Mouse (Mus musculus) stomach, embryonic 14.5 days (tissue): ENCODE results near the gene Rusc2. TPM values are rescaled to one million over a fixed set of nuclear protein-coding genes. Genes with fewer than 3 reads are reported as not detected.

Source experiments
- ATAC-seq: fragments of 200-750 bp; cut with Nextera tagmentation; 2 replicates; pipeline ENCODE4 v1.8.0; 2017; ENCODE audit warnings: low read depth, moderate TSS enrichment; ENCODE audit not compliant: insufficient number of reproducible peaks, insufficient read depth, low FRiP score
- H3K27ac ChIP-seq: fragments of 300-500 bp; sonication (generic); 2 replicates; pipeline ENCODE4 v1.5.1; 2014; ENCODE audit warnings: mild to moderate bottlenecking, low read length, moderate library complexity, mixed read lengths
- H3K27me3 ChIP-seq: fragments of 300-500 bp; sonication (generic); 2 replicates; pipeline ENCODE4 v1.6.1; 2014; ENCODE audit warnings: low read length, control low read depth, mixed read lengths; ENCODE audit not compliant: control insufficient read depth, insufficient read depth
- H3K36me3 ChIP-seq: fragments of 300-500 bp; sonication (generic); 2 replicates; pipeline ENCODE4 v1.6.1; 2014; ENCODE audit warnings: mild to moderate bottlenecking, control low read depth, low read length, moderate library complexity, mixed read lengths; ENCODE audit not compliant: control insufficient read depth, insufficient read depth
- H3K4me1 ChIP-seq: fragments of 300-500 bp; sonication (generic); 2 replicates; pipeline ENCODE4 v1.6.1; 2014; ENCODE audit warnings: low read length, control low read depth, mixed read lengths; ENCODE audit not compliant: control insufficient read depth, insufficient read depth
- H3K4me2 ChIP-seq: fragments of 300-500 bp; sonication (generic); replicated peaks from 2 replicates; pipeline ENCODE4 v1.6.1; 2014; ENCODE audit warnings: low read depth, low read length, control low read depth
- H3K4me3 ChIP-seq: fragments of 300-500 bp; sonication (generic); 2 replicates; pipeline ENCODE4 v1.5.1; 2014; ENCODE audit warnings: low read depth, low read length, control low read depth
- H3K9ac ChIP-seq: fragments of 300-500 bp; sonication (generic); replicated peaks from 2 replicates; pipeline ENCODE4 v1.6.1; 2014; ENCODE audit warnings: low read depth, mild to moderate bottlenecking, control low read depth, low read length, moderate library complexity, mixed read lengths
- H3K9me3 ChIP-seq: fragments of 300-500 bp; sonication (generic); 2 replicates; pipeline ENCODE4 v1.6.1; 2016; ENCODE audit warnings: low read depth, low read length, control low read depth; ENCODE audit not compliant: control insufficient read depth
- WGBS: fragments of 180-500 bp; shearing (Covaris S2); extraction: QIAGEN DNeasy Blood & Tissue Kit; methylation state at CpG from one replicate; pipeline ENCODE4 v1.1.7; 2014; 5-methylcytosine and 5-hydroxymethylcytosine counted together
- polyA plus RNA-seq: library from polyadenylated mRNA; unstranded; fragments of >200 nt; fragmentation: Nextera tagmentation; extraction: Ambion mirVana; gene quantifications from 2 replicates; pipeline ENCODE4 v1.2.1, GENCODE M21; 2014

Gene Rusc2
- polyA plus RNA-seq, 1 experiment from 2014 or later: 12.4 TPM

GRCm38 (mm10) chr4:43448554-43448953 is 66.8 kb downstream of the Rusc2 start:
- 85% methylated on average over 3 of the region's 3 CpGs for WGBS

GRCm38 (mm10) chr4:43452315-43452714 is 70.5 kb downstream of the Rusc2 start:
- Histone ChIP-seq H3K36me3 (peaks cover 6% of the 10 kb centered on the region), H3K4me3 (no peak overlapping the region), H3K4me2 (no peak overlapping the region), H3K27me3 (peaks cover 6% of the 10 kb centered on the region; the same call in 1 of the 2 replicates), H3K4me1 (peaks cover 12% of the 10 kb centered on the region; the same call in 1 of the 2 replicates), H3K27ac (no peak overlapping the region), H3K9ac (no peak overlapping the region), H3K9me3 (no peaks in the 10 kb centered on the region)
- ATAC-seq: no peak
- WGBS: 49% methylated on average over 11 of the region's 11 CpGs

More at GRCm38 (mm10) chr4:43448554-43448953, 66.8 kb downstream of the Rusc2 start:
- no peak overlapping the region for H3K4me3 ChIP-seq
- H3K4me1 ChIP-seq: peaks cover 11% of the 10 kb centered on the region
- ATAC-seq: no peak
- H3K4me2 ChIP-seq: no peak overlapping the region
- no peak overlapping the region for H3K9ac ChIP-seq
- H3K36me3 ChIP-seq: peaks cover 35% of the 10 kb centered on the region
- H3K27ac ChIP-seq: no peak overlapping the region
- H3K27me3 ChIP-seq: no peaks in the 10 kb centered on the region
- no peaks in the 10 kb centered on the region for H3K9me3 ChIP-seq

GRCm38 (mm10) chr4:43453413-43453812 is 71.6 kb downstream of the Rusc2 start:
- Histone ChIP-seq H3K9ac (no peak overlapping the region), H3K27ac (no peak overlapping the region), H3K27me3 (peaks cover 6% of the 10 kb centered on the region; the same call in 1 of the 2 replicates), H3K4me2 (peak overlapping the region; percentile 36), H3K4me3 (peak overlapping the region; percentile 16; the same call in 1 of the 2 replicates), H3K9me3 (no peaks in the 10 kb centered on the region), H3K36me3 (no peaks in the 10 kb centered on the region), H3K4me1 (peaks cover 12% of the 10 kb centered on the region; the same call in 1 of the 2 replicates)
- ATAC-seq: no peak
- 3% methylated on average over 18 of the region's 18 CpGs for WGBS

- Histone ChIP-seq H3K4me1 (peaks cover 12% of the 10 kb centered on the region; the same call in 1 of the 2 replicates), H3K4me2 (peak within 1 kb of the TSS; percentile 36), H3K36me3 (no peaks in the 10 kb centered on the region), H3K4me3 (peak within 1 kb of the TSS; percentile 16; the same call in 1 of the 2 replicates), H3K9ac (no peak within 1 kb of the TSS), H3K27me3 (peaks cover 6% of the 10 kb centered on the region; the same call in 1 of the 2 replicates), H3K27ac (no peak within 1 kb of the TSS), H3K9me3 (no peaks in the 10 kb centered on the region)
- WGBS: 31% methylated on average over 20 of the region's 20 CpGs
- ATAC-seq: no peak
Measured at GRCm38 (mm10) chr4:43454041-43454836, 72.5 kb downstream of the Rusc2 start, which contains the start of gene Cd72. Cd72 (minus strand) TSS chr4:43454628.

GRCm38 (mm10) chr4:43456470-43456869 is 74.7 kb downstream of the Rusc2 start:
- peaks cover 6% of the 10 kb centered on the region; the same call in 1 of the 2 replicates for H3K27me3 ChIP-seq
- H3K4me3 ChIP-seq: no peak overlapping the region
- H3K27ac ChIP-seq: no peak overlapping the region
- no peak overlapping the region for H3K9ac ChIP-seq
- H3K4me1 ChIP-seq: peaks cover 12% of the 10 kb centered on the region; the same call in 1 of the 2 replicates
- no peaks in the 10 kb centered on the region for H3K36me3 ChIP-seq
- no peaks in the 10 kb centered on the region for H3K9me3 ChIP-seq
- no peak overlapping the region for H3K4me2 ChIP-seq
- 25% methylated on average over 4 of the region's 4 CpGs for WGBS
- no peak for ATAC-seq

- ATAC-seq: no peak
- H3K4me2 ChIP-seq: no peak overlapping the region
- H3K27ac ChIP-seq: no peak overlapping the region
- H3K4me3 ChIP-seq: no peak overlapping the region
- H3K36me3 ChIP-seq: no peaks in the 10 kb centered on the region
- WGBS: 17% methylated on average over 8 of the region's 8 CpGs
- peaks cover 6% of the 10 kb centered on the region; the same call in 1 of the 2 replicates for H3K27me3 ChIP-seq
- peaks cover 12% of the 10 kb centered on the region; the same call in 1 of the 2 replicates for H3K4me1 ChIP-seq
- H3K9me3 ChIP-seq: no peaks in the 10 kb centered on the region
- no peak overlapping the region for H3K9ac ChIP-seq
Measured at GRCm38 (mm10) chr4:43457124-43457523, 75.3 kb downstream of the Rusc2 start.

GRCm38 (mm10) chr4:43463102-43463501 is 81.3 kb downstream of the Rusc2 start:
- H3K27ac ChIP-seq: no peak overlapping the region
- WGBS: 85% methylated on average over 5 of the region's 5 CpGs
- ATAC-seq: no peak

GRCm38 (mm10) chr4:43465935-43466334 is 84.2 kb downstream of the Rusc2 start:
- H3K4me3 ChIP-seq: no peak overlapping the region
- no peak overlapping the region for H3K27ac ChIP-seq
- no peaks in the 10 kb centered on the region; the same call in 1 of the 2 replicates for H3K9me3 ChIP-seq
- H3K4me1 ChIP-seq: no peaks in the 10 kb centered on the region
- 86% methylated on average over 6 of the region's 6 CpGs for WGBS
- no peak overlapping the region for H3K4me2 ChIP-seq
- no peak overlapping the region for H3K9ac ChIP-seq
- H3K36me3 ChIP-seq: no peaks in the 10 kb centered on the region
- ATAC-seq: no peak
- H3K27me3 ChIP-seq: no peaks in the 10 kb centered on the region

More at GRCm38 (mm10) chr4:43463102-43463501, 81.3 kb downstream of the Rusc2 start:
- no peaks in the 10 kb centered on the region for H3K27me3 ChIP-seq
- H3K36me3 ChIP-seq: no peaks in the 10 kb centered on the region
- no peak overlapping the region for H3K4me2 ChIP-seq
- no peaks in the 10 kb centered on the region for H3K4me1 ChIP-seq
- H3K9ac ChIP-seq: no peak overlapping the region
- no peaks in the 10 kb centered on the region; the same call in 1 of the 2 replicates for H3K9me3 ChIP-seq
- H3K4me3 ChIP-seq: no peak overlapping the region
